Mouse (Mus musculus) liver, embryonic 14.5 days (tissue): ENCODE data around the gene Hipk2. TPM values are rescaled to one million over a fixed set of nuclear protein-coding genes. Genes with fewer than 3 reads are reported as not detected.

Source experiments
- ATAC-seq: fragments of 200-750 bp; cut with Nextera tagmentation; 2 replicates; pipeline ENCODE4 v1.8.0; 2017; ENCODE audit warnings: moderate number of reproducible peaks, mild to moderate bottlenecking, moderate library complexity; ENCODE audit not compliant: insufficient read depth
- DNase-seq, 3 experiments: peaks; one replicate each; pipeline ENCODE4 v3.0.0-alpha.2; 2012 to 2013; ENCODE audit warnings: low read depth in 3 of 3, low spot score in 3 of 3
- H3K27ac ChIP-seq: fragments of 300-500 bp; sonication (generic); 2 replicates; pipeline ENCODE4 v1.5.1; 2014; ENCODE audit warnings: moderate library complexity, mild to moderate bottlenecking, control low read depth, inconsistent platforms
- H3K27me3 ChIP-seq: fragments of 300-500 bp; sonication (generic); 2 replicates; pipeline ENCODE4 v1.6.1; 2014; ENCODE audit warnings: mild to moderate bottlenecking, low read length, moderate library complexity; ENCODE audit not compliant: control insufficient read depth, insufficient read depth
- H3K36me3 ChIP-seq: fragments of 300-500 bp; sonication (generic); replicated peaks from 2 replicates; pipeline ENCODE4 v1.6.1; 2014; ENCODE audit warnings: low read depth; ENCODE audit not compliant: control insufficient read depth, insufficient read depth
- H3K4me1 ChIP-seq, 2 experiments: fragments of 200-500 bp in 1 of 2; fragments of 300-500 bp in 1 of 2; sonication (generic) in 1 of 2; replicated peaks; 2 replicates each; pipeline ENCODE4 v1.6.1; 2012 to 2014; ENCODE audit warnings: antibody characterized with exemption in 1 of 2, inconsistent platforms in 1 of 2, low read length in 1 of 2; ENCODE audit not compliant: control insufficient read depth in 2 of 2, insufficient read depth in 2 of 2
- H3K4me2 ChIP-seq: fragments of 300-500 bp; sonication (generic); 2 replicates; pipeline ENCODE4 v1.6.1; 2014; ENCODE audit warnings: low read depth, mild to moderate bottlenecking, control low read depth, moderate library complexity
- H3K4me3 ChIP-seq, 2 experiments: fragments of 200-500 bp in 1 of 2; fragments of 300-500 bp in 1 of 2; sonication (generic) in 1 of 2; 2 replicates each; pipeline ENCODE4 v1.5.1; 2012 to 2014; ENCODE audit warnings: low read depth in 2 of 2, low read length in 2 of 2, mild to moderate bottlenecking in 2 of 2, control low read depth in 1 of 2, inconsistent platforms in 1 of 2, moderate library complexity in 1 of 2; ENCODE audit not compliant: insufficient read depth in 1 of 2
- H3K9ac ChIP-seq: fragments of 300-500 bp; sonication (generic); replicated peaks from 2 replicates; pipeline ENCODE4 v1.6.1; 2014; ENCODE audit warnings: mild to moderate bottlenecking, control low read depth, moderate library complexity
- H3K9me3 ChIP-seq: fragments of 300-500 bp; sonication (generic); 2 replicates; pipeline ENCODE4 v1.6.1; 2016; ENCODE audit warnings: low read length, mixed read lengths; ENCODE audit not compliant: control insufficient read depth
- CTCF ChIP-seq: IDR thresholded peaks from 2 replicates; pipeline ENCODE4 v1.5.1; 2016; ENCODE audit warnings: antibody characterized with exemption, low read depth, control low read depth
- EP300 ChIP-seq: IDR thresholded peaks from 2 replicates; pipeline ENCODE4 v1.6.1; 2016; ENCODE audit warnings: antibody characterized with exemption, low read depth
- WGBS: fragments of 180-500 bp; shearing (Covaris S2); extraction: QIAGEN DNeasy Blood & Tissue Kit; methylation state at CpG from one replicate; pipeline ENCODE4 v1.1.7; 2014; ENCODE audit not compliant: insufficient replicate concordance; 5-methylcytosine and 5-hydroxymethylcytosine counted together
- polyA plus RNA-seq, 2 experiments: library from polyadenylated mRNA; depleted of rRNA in 1 of 2; stranded (reverse) in 1 of 2; unstranded in 1 of 2; fragments of >200 nt; fragmentation: Nextera tagmentation in 1 of 2; extraction: Ambion mirVana in 1 of 2; gene quantifications; 2 replicates each; pipeline versions ENCODE4 v1.2.1 to v1.2.3; 2012 to 2014

Hipk2 gene
- polyA plus RNA-seq, 2 experiments: 10.7 to 13.0 TPM

DNA sequence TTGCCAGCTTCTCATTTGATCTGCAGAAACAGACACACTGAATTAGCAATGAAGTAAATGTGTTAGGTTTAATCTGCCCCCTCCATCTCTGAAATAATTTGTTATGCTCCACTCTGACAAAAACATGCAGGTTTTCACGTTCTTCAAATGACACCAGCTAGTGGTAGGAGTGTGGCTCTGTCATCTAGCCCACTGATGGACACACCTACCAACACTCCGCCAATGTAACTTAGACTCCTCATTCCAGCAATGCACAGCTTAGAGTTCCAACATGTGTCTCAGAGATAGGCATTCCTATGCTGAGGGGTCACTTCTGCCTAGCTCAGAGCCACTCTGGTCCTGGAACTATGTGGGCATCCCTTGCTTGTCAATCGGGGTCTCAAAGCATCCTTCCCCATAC is 78.4 kb downstream of the Hipk2 start:
- WGBS: 76% methylated on average over 3 of the region's 3 CpGs
- no peak overlapping the region for H3K4me3 ChIP-seq
- H3K27ac ChIP-seq: no peak overlapping the region
- peaks cover 43% of the 10 kb centered on the region for H3K36me3 ChIP-seq
- no peaks in the 10 kb centered on the region for H3K9me3 ChIP-seq
- TF ChIP-seq CTCF: no peak
- no peak for TF ChIP-seq EP300
- no peak for DNase-seq
- peaks cover 27 to 33% of the 10 kb centered on the region in 2 experiments for H3K4me1 ChIP-seq
- no peaks in the 10 kb centered on the region for H3K27me3 ChIP-seq
- no peak for ATAC-seq
- no peak overlapping the region for H3K9ac ChIP-seq
- H3K4me2 ChIP-seq: no peak overlapping the region

DNA sequence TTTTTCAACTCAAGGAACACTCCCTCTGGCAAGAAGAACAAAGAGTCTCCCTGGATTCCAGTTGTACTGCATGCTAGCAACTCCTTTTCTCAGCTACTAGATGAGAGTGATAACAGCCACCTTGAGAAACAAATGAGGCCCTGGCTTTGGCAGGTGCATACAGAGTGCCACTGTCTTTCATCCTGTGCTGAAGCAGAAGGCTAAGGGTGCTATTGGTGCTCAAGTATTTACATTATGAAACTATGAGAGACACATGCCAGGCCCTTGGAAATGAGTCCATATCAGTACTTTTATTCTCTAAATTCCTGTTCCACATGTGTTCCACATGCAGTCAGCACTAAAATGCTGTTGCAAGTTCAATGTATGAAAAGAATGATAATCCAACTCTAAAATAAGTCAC is 79.0 kb downstream of the Hipk2 start:
- DNase-seq (no peak), ATAC-seq (no peak)
- Histone ChIP-seq H3K9ac (peak overlapping the region; percentile 11), H3K27me3 (no peaks in the 10 kb centered on the region), H3K27ac (no peak overlapping the region), H3K9me3 (no peaks in the 10 kb centered on the region), H3K4me1 (peaks cover 27 to 30% of the 10 kb centered on the region in 2 experiments), H3K4me3 (no peak overlapping the region), H3K36me3 (peaks cover 45% of the 10 kb centered on the region), H3K4me2 (no peak overlapping the region)
- TF ChIP-seq CTCF (no peak), EP300 (no peak)

DNA sequence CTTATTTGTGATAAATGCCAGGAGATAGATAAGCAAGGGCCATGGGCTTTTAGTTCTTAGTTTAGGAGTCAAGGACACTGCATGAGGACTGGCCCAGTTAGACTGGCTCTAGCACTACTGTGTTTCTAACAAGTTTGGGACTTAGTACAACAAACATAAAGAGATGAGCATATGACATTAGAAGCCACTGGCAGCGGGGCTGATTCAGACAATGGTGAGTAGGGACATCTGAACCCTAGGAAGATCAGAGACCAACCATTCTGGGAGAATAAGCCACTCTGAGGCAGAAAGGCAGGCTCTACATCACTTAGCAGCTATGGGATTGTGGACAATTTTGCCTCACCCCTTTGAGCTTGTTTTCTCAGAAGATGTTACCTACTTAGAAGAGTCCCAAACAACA is 79.6 kb downstream of the Hipk2 start:
- Histone ChIP-seq H3K36me3 (peaks cover 46% of the 10 kb centered on the region), H3K27ac (peak overlapping the region; percentile 31; the same call in 1 of the 2 replicates), H3K4me2 (peak overlapping the region; percentile 22; the same call in 1 of the 2 replicates), H3K27me3 (no peaks in the 10 kb centered on the region), H3K4me1 (peaks cover 27 to 30% of the 10 kb centered on the region in 2 experiments), H3K9ac (peak overlapping the region; percentile 27), H3K4me3 (no peak overlapping the region), H3K9me3 (no peaks in the 10 kb centered on the region)
- DNase-seq: no peak
- 81% methylated on average over 1 of the region's 1 CpGs for WGBS
- TF ChIP-seq EP300: no peak
- TF ChIP-seq CTCF: no peak
- no peak for ATAC-seq

DNA sequence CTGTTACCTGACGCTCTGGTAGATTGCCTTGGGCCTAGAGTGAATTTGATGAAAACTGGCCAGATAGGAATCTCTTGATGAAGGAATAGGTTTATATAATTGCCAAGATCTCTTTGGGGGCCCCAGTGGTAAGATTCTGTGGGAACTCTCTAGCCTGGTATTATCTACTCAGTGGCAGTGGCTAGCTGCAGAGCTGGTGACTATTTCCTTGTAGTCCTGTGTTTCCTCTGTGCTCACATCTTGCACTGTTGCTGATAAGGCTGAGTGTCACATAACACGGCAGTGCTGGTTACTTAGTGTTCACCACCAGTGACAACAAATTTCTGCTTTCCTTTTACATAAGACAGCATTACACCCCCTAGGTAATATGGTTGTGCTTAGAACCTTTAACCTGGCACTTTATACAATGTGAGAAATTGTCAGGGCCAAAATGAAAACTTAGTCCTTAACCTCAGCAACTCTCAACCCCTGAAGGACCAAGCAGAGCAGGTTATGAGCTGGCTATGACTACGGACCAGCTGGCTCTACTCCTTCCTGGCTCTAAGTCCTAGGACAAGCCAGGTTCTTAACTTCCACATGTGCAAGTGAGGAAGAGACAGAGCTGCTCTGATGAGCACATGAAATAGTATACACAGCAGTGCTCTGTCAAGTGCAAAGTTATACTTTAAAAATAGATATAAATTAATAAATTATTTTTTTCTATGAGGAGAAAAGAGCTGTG is 80.7 kb downstream of the Hipk2 start:
- no peaks in the 10 kb centered on the region for H3K9me3 ChIP-seq
- peak; percentile 51 to 61 (median 56) for DNase-seq
- H3K9ac ChIP-seq: peak overlapping the region; percentile 35
- H3K27ac ChIP-seq: peak overlapping the region; percentile 70
- no peak for TF ChIP-seq CTCF
- TF ChIP-seq EP300: peak; percentile 69
- H3K4me3 ChIP-seq: peak overlapping the region in 1 of 2 experiments; percentile 5; a peak in 1 of 4 replicates
- no peaks in the 10 kb centered on the region for H3K27me3 ChIP-seq
- peaks cover 27 to 30% of the 10 kb centered on the region in 2 experiments for H3K4me1 ChIP-seq
- H3K4me2 ChIP-seq: peak overlapping the region; percentile 56
- WGBS: 25% methylated on average over 3 of the region's 3 CpGs
- H3K36me3 ChIP-seq: peaks cover 47% of the 10 kb centered on the region
- ATAC-seq: peak; percentile 87

DNA sequence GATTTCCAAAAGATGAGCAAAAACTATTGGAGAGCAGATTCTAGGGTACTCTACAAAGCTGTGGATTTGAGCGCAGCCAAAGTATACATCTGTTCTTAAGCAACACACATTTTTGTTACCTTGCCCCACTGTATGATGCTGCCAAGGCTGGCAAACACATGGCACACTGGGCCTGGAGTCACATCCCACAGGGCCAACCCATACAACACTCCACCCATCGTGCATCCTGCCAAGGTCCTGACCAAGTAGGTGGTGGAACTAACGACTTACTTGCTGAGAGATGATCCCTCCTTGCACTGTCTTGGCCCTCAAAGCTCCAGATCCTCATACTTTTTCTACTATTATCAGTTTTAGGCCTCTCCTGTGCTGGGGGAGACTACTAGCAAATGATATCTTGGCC is 83.0 kb downstream of the Hipk2 start:
- peaks cover 45% of the 10 kb centered on the region for H3K36me3 ChIP-seq
- no peaks in the 10 kb centered on the region for H3K9me3 ChIP-seq
- 75% methylated on average over 3 of the region's 3 CpGs for WGBS
- no peaks in the 10 kb centered on the region for H3K27me3 ChIP-seq
- H3K4me3 ChIP-seq: no peak overlapping the region
- H3K4me1 ChIP-seq: peaks cover 35 to 48% of the 10 kb centered on the region in 2 experiments
- H3K27ac ChIP-seq: no peak overlapping the region
- ATAC-seq: no peak
- no peak for DNase-seq
- no peak for TF ChIP-seq CTCF
- TF ChIP-seq EP300: no peak
- no peak overlapping the region for H3K9ac ChIP-seq
- no peak overlapping the region for H3K4me2 ChIP-seq
